Mouse (Mus musculus): ENCODE data around the gene Crisp1.

Gene Crisp1

DNA sequence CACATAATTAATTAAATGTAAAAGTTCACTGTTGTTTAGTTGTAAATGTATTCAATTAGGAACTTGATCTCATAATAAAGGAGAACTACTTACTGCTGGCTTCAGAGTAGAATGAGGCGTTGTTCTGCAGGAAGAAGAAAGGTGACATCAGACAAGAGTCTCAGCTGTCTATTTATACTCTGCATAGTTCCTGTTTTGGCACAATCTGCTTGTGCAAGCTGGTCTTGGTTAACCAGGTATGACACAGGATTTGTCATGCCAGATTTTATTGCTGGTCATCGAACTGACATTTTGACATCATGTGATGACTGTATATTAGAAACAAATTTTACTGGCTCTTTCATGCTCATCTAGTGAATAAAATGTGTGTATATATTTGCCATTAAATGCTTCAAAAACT, at the start of gene Crisp1:
Crisp1 (minus strand) TSS at position 146 of the 400 bp plus-strand sequence.
- DNase-seq, result no peak

- DNase-seq, result no peak
Measured at GRCm38 (mm10) chr17:40342497-40343009, 23.5 kb upstream of the Crisp1 start.

DNA sequence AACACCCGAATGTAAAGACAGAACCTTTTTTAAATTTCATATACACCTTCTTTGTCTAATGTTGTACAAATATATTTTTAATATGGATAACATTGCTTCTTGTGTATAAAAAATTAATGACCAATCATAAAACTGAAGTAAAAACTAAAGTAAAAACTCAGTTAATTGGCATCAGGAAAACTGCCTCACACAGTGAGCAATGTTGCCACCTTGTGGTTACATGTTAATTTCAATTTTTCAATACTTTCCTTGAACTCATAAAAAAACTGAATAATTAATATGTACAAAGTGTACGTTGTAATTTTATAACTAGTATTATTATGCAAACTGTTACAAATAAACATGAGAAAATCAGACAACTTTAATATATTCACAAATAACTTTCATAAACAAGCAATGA, 33.6 kb downstream of the Crisp1 start:
- no peak for DNase-seq

- no peak for DNase-seq
Measured at GRCm38 (mm10) chr17:40275519-40275918, 43.5 kb downstream of the Crisp1 start.

GRCm38 (mm10) chr17:40274906-40275470, 44.0 kb downstream of the Crisp1 start:
- DNase-seq, result no peak

GRCm38 (mm10) chr17:40252487-40252886, 66.5 kb downstream of the Crisp1 start:
- DNase-seq, result no peak
